Mouse (Mus musculus) right cerebral cortex, postnatal 4 days (tissue): ENCODE measurements around the gene Slc22a17.
"Not testable (repeated sequence)": the region's sequence is repeated elsewhere in the genome, so short reads cannot be mapped to it uniquely, and the experiment has no call there.

Experiments used
- DNase-seq: peaks from one replicate; pipeline ENCODE4 v3.0.0-alpha.2; 2022

Gene Slc22a17

GRCm38 (mm10) chr14:54912886-54913285 lies at the start of gene Slc22a17:
TSS of gene Slc22a17 (minus strand) at chr14:54913132.
- peak; percentile 80 for DNase-seq

- no peak for DNase-seq
These were observed 49.8 kb upstream of the Slc22a17 start for GRCm38 (mm10) chr14:54962714-54963113.

- no peak for DNase-seq
These were observed 48.6 kb upstream of the Slc22a17 start for GRCm38 (mm10) chr14:54961487-54961886.

GRCm38 (mm10) chr14:54960769-54961168 lies 47.8 kb upstream of the Slc22a17 start:
- DNase-seq: no peak

- DNase-seq: not testable (repeated sequence)
These were observed 47.1 kb upstream of the Slc22a17 start for GRCm38 (mm10) chr14:54959853-54960613.

- no peak for DNase-seq
These were observed 46.3 kb upstream of the Slc22a17 start for GRCm38 (mm10) chr14:54959197-54959596.

GRCm38 (mm10) chr14:54958503-54958902 lies 45.6 kb upstream of the Slc22a17 start:
- no peak for DNase-seq

- no peak for DNase-seq
These were observed 43.6 kb upstream of the Slc22a17 start for GRCm38 (mm10) chr14:54956533-54956932.

GRCm38 (mm10) chr14:54955481-54955880 lies 42.5 kb upstream of the Slc22a17 start:
- DNase-seq: no peak

GRCm38 (mm10) chr14:54954474-54954873 lies 41.5 kb upstream of the Slc22a17 start:
- DNase-seq: no peak

- no peak for DNase-seq
These were observed 40.8 kb upstream of the Slc22a17 start for GRCm38 (mm10) chr14:54953664-54954206.

- DNase-seq: no peak
These were observed 38.7 kb upstream of the Slc22a17 start for GRCm38 (mm10) chr14:54951587-54951986.

GRCm38 (mm10) chr14:54950493-54950892 lies 37.6 kb upstream of the Slc22a17 start:
- DNase-seq: no peak

GRCm38 (mm10) chr14:54948781-54949180 lies 35.8 kb upstream of the Slc22a17 start:
- no peak for DNase-seq

GRCm38 (mm10) chr14:54947008-54947407 lies 34.1 kb upstream of the Slc22a17 start:
- DNase-seq: not testable (repeated sequence)

GRCm38 (mm10) chr14:54945975-54946704 lies 33.2 kb upstream of the Slc22a17 start:
- no peak for DNase-seq

- DNase-seq: no peak
These were observed 32.0 kb upstream of the Slc22a17 start for GRCm38 (mm10) chr14:54944939-54945338.

- no peak for DNase-seq
These were observed 31.0 kb upstream of the Slc22a17 start for GRCm38 (mm10) chr14:54943971-54944370.

GRCm38 (mm10) chr14:54942479-54942878 lies 29.5 kb upstream of the Slc22a17 start:
- DNase-seq: no peak

GRCm38 (mm10) chr14:54941024-54941978 lies 28.4 kb upstream of the Slc22a17 start:
- DNase-seq: no peak

GRCm38 (mm10) chr14:54940176-54940530 lies 27.2 kb upstream of the Slc22a17 start:
- no peak for DNase-seq

- no peak for DNase-seq
These were observed 26.7 kb upstream of the Slc22a17 start for GRCm38 (mm10) chr14:54939434-54940175.
